Mouse (Mus musculus): ENCODE measurements around the gene 4930455H04Rik. TPM values are rescaled to one million over a fixed set of nuclear protein-coding genes. Genes with fewer than 3 reads are reported as not detected.
A peak's percentile ranks its signal among the peaks of the same experiment; 100 is the strongest.

4930455H04Rik gene
- polyA plus RNA-seq, 1 experiment from 2014 or later = not detected

- no peak overlapping the region for H3K4me2 ChIP-seq (ENCODE audit: low read length)
- H3K9me3 ChIP-seq (replicated peaks; ENCODE audit: control insufficient read depth, low read length, poor library complexity, severe bottlenecking) = no peaks in the 10 kb centered on the region
- no peak for ATAC-seq
- H3K36me3 ChIP-seq (ENCODE audit: control insufficient read depth, insufficient read depth, low read length) = no peaks in the 10 kb centered on the region
- 72% methylated on average over 4 of the region's 4 CpGs for WGBS
- peaks cover 7% of the 10 kb centered on the region for H3K4me1 ChIP-seq (ENCODE audit: control insufficient read depth, insufficient read depth, low read length)
- H3K27ac ChIP-seq (ENCODE audit: low read length) = no peak overlapping the region
- H3K9ac ChIP-seq (ENCODE audit: low read depth, low read length) = no peak overlapping the region
- no peak overlapping the region for H3K4me3 ChIP-seq (ENCODE audit: low read depth, low read length)
- H3K27me3 ChIP-seq (ENCODE audit: control insufficient read depth, insufficient read depth, low read depth, low read length) = no peaks in the 10 kb centered on the region
Measured at GRCm38 (mm10) chr3:116963213-116963612, 4.9 kb upstream of the 4930455H04Rik start.

GRCm38 (mm10) chr3:116964426-116964825 lies 3.6 kb upstream of the 4930455H04Rik start:
- Histone ChIP-seq H3K4me3 (ENCODE audit: low read depth, low read length) (no peak overlapping the region), H3K27ac (ENCODE audit: low read length) (no peak overlapping the region), H3K9me3 (replicated peaks; ENCODE audit: control insufficient read depth, low read length, poor library complexity, severe bottlenecking) (no peaks in the 10 kb centered on the region), H3K27me3 (ENCODE audit: control insufficient read depth, insufficient read depth, low read depth, low read length) (no peaks in the 10 kb centered on the region), H3K9ac (ENCODE audit: low read depth, low read length) (no peak overlapping the region), H3K4me1 (ENCODE audit: control insufficient read depth, insufficient read depth, low read length) (peaks cover 12% of the 10 kb centered on the region), H3K4me2 (ENCODE audit: low read length) (no peak overlapping the region), H3K36me3 (ENCODE audit: control insufficient read depth, insufficient read depth, low read length) (no peaks in the 10 kb centered on the region)
- WGBS = 86% methylated on average over 9 of the region's 9 CpGs
- ATAC-seq = no peak

GRCm38 (mm10) chr3:116966225-116966624 lies 1.8 kb upstream of the 4930455H04Rik start:
- no peak overlapping the region for H3K9ac ChIP-seq (ENCODE audit: low read depth, low read length)
- peaks cover 15% of the 10 kb centered on the region for H3K4me1 ChIP-seq (ENCODE audit: control insufficient read depth, insufficient read depth, low read length)
- peak; percentile 62; the same call in 1 of the 2 replicates for ATAC-seq
- no peak overlapping the region for H3K4me3 ChIP-seq (ENCODE audit: low read depth, low read length)
- H3K4me2 ChIP-seq (ENCODE audit: low read length) = no peak overlapping the region; the same call in 1 of the 2 replicates
- no peak overlapping the region for H3K27ac ChIP-seq (ENCODE audit: low read length)
- no peaks in the 10 kb centered on the region for H3K9me3 ChIP-seq (replicated peaks; ENCODE audit: control insufficient read depth, low read length, poor library complexity, severe bottlenecking)
- H3K36me3 ChIP-seq (ENCODE audit: control insufficient read depth, insufficient read depth, low read length) = no peaks in the 10 kb centered on the region
- no peaks in the 10 kb centered on the region for H3K27me3 ChIP-seq (ENCODE audit: control insufficient read depth, insufficient read depth, low read depth, low read length)
- WGBS = 16% methylated on average over 4 of the region's 4 CpGs

DNA sequence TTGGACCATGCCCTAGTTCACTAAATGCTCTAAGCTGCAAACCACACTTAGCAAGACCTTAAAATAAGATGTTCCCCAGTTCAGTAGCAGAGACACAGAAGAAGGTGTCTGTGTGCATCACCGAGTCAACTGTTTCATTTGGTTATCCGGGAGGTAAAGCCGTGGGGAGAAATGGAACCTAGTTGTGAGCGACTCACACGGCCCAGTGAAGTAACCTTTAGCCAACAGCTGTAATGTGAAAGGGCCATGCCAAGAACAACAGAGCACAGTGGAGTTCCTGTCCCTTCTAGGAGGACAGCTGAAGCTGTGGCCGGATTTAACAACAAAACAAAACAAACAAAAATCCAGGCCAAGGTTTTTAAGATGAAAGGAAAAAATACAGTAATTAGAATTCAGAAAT lies 1.3 kb upstream of the 4930455H04Rik start:
- peaks cover 15% of the 10 kb centered on the region for H3K4me1 ChIP-seq (ENCODE audit: control insufficient read depth, insufficient read depth, low read length)
- no peak overlapping the region for H3K9ac ChIP-seq (ENCODE audit: low read depth, low read length)
- no peaks in the 10 kb centered on the region for H3K36me3 ChIP-seq (ENCODE audit: control insufficient read depth, insufficient read depth, low read length)
- H3K4me3 ChIP-seq (ENCODE audit: low read depth, low read length) = no peak overlapping the region
- peak overlapping the region; percentile 50; the same call in 1 of the 2 replicates for H3K27ac ChIP-seq (ENCODE audit: low read length)
- peak overlapping the region; percentile 34 for H3K4me2 ChIP-seq (ENCODE audit: low read length)
- H3K9me3 ChIP-seq (replicated peaks; ENCODE audit: control insufficient read depth, low read length, poor library complexity, severe bottlenecking) = no peaks in the 10 kb centered on the region
- no peak for ATAC-seq
- WGBS = 57% methylated on average over 6 of the region's 6 CpGs
- H3K27me3 ChIP-seq (ENCODE audit: control insufficient read depth, insufficient read depth, low read depth, low read length) = no peaks in the 10 kb centered on the region

DNA sequence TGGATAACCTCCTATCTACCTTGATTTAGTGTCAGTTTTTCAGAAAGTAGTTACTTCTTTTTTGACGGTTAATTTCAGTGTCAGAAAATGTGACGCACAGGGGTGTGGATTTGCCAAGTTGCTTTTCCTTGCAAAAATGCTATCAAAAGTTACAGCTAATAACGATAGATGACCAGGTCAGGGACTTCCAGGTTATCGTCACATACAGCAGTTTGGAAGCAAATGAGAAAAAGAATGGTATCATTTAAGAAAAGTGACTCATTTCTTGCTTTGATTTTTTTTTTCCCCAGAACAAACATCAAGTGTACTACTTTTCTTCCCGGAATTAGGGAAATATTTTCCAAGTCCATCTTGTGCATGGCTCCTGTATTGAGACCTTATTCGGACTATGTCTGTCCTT lies 631 bp upstream of the 4930455H04Rik start:
- Histone ChIP-seq H3K36me3 (ENCODE audit: control insufficient read depth, insufficient read depth, low read length) (no peaks in the 10 kb centered on the region), H3K27ac (ENCODE audit: low read length) (no peak overlapping the region), H3K4me3 (ENCODE audit: low read depth, low read length) (peak overlapping the region; percentile 15; the same call in 1 of the 2 replicates), H3K4me2 (ENCODE audit: low read length) (peak overlapping the region; percentile 34), H3K4me1 (ENCODE audit: control insufficient read depth, insufficient read depth, low read length) (peaks cover 15% of the 10 kb centered on the region), H3K9ac (ENCODE audit: low read depth, low read length) (no peak overlapping the region), H3K27me3 (ENCODE audit: control insufficient read depth, insufficient read depth, low read depth, low read length) (no peaks in the 10 kb centered on the region), H3K9me3 (replicated peaks; ENCODE audit: control insufficient read depth, low read length, poor library complexity, severe bottlenecking) (no peaks in the 10 kb centered on the region)
- no peak for ATAC-seq
- WGBS = 84% methylated on average over 6 of the region's 6 CpGs

GRCm38 (mm10) chr3:116968540-116968997 lies 502 bp downstream of the 4930455H04Rik start, which contains the start of gene Palmd:
Gene Palmd (minus strand): TSS chr3:116968987.
- no peaks in the 10 kb centered on the region for H3K9me3 ChIP-seq (replicated peaks; ENCODE audit: control insufficient read depth, low read length, poor library complexity, severe bottlenecking)
- 2% methylated on average over 17 of the region's 17 CpGs for WGBS
- no peaks in the 10 kb centered on the region for H3K27me3 ChIP-seq (ENCODE audit: control insufficient read depth, insufficient read depth, low read depth, low read length)
- peak within 1 kb of the TSS; percentile 44 for H3K4me3 ChIP-seq (ENCODE audit: low read depth, low read length)
- H3K4me2 ChIP-seq (ENCODE audit: low read length) = peak within 1 kb of the TSS; percentile 69
- peak; percentile 95 for ATAC-seq
- peak within 1 kb of the TSS; percentile 81 for H3K27ac ChIP-seq (ENCODE audit: low read length)
- peak within 1 kb of the TSS; percentile 71 for H3K9ac ChIP-seq (ENCODE audit: low read depth, low read length)
- H3K36me3 ChIP-seq (ENCODE audit: control insufficient read depth, insufficient read depth, low read length) = no peaks in the 10 kb centered on the region
- peaks cover 15% of the 10 kb centered on the region for H3K4me1 ChIP-seq (ENCODE audit: control insufficient read depth, insufficient read depth, low read length)

DNA sequence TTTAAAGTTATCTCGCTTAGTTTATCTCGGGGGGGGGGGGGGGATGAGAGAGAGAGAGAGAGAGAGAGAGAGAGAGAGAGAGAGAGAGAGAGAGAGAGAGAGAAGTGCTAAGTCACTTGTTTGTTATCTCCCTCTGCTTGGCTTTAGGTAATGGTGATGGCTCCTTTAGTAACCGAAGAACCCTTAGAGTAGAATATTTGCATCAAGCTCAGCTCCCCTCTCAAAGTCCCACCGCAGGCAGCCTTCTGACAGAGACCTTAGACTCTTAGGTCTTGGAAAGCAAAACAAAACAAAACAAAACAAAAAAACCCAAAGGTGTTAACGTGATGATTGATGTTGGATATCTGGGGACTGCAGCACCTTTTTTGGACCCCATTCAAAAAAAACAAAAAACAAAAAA lies 936 bp downstream of the 4930455H04Rik start:
- no peaks in the 10 kb centered on the region for H3K36me3 ChIP-seq (ENCODE audit: control insufficient read depth, insufficient read depth, low read length)
- WGBS = 11% methylated on average over 4 of the region's 5 CpGs
- H3K27ac ChIP-seq (ENCODE audit: low read length) = peak overlapping the region; percentile 81
- peak; percentile 54; the same call in 1 of the 2 replicates for ATAC-seq
- peak overlapping the region; percentile 44 for H3K4me3 ChIP-seq (ENCODE audit: low read depth, low read length)
- H3K4me1 ChIP-seq (ENCODE audit: control insufficient read depth, insufficient read depth, low read length) = peaks cover 15% of the 10 kb centered on the region
- H3K9me3 ChIP-seq (replicated peaks; ENCODE audit: control insufficient read depth, low read length, poor library complexity, severe bottlenecking) = no peaks in the 10 kb centered on the region
- H3K27me3 ChIP-seq (ENCODE audit: control insufficient read depth, insufficient read depth, low read depth, low read length) = no peaks in the 10 kb centered on the region
- H3K4me2 ChIP-seq (ENCODE audit: low read length) = peak overlapping the region; percentile 69
- peak overlapping the region; percentile 71 for H3K9ac ChIP-seq (ENCODE audit: low read depth, low read length)

- WGBS = 55% methylated on average over 5 of the region's 5 CpGs
- Histone ChIP-seq H3K4me1 (ENCODE audit: control insufficient read depth, insufficient read depth, low read length) (peaks cover 15% of the 10 kb centered on the region), H3K4me3 (ENCODE audit: low read depth, low read length) (no peak overlapping the region), H3K27ac (ENCODE audit: low read length) (no peak overlapping the region; the same call in 1 of the 2 replicates), H3K9me3 (replicated peaks; ENCODE audit: control insufficient read depth, low read length, poor library complexity, severe bottlenecking) (no peaks in the 10 kb centered on the region), H3K4me2 (ENCODE audit: low read length) (no peak overlapping the region), H3K9ac (ENCODE audit: low read depth, low read length) (no peak overlapping the region), H3K27me3 (ENCODE audit: control insufficient read depth, insufficient read depth, low read depth, low read length) (no peaks in the 10 kb centered on the region), H3K36me3 (ENCODE audit: control insufficient read depth, insufficient read depth, low read length) (no peaks in the 10 kb centered on the region)
- no peak for ATAC-seq
Measured at GRCm38 (mm10) chr3:116969786-116970185, 1.7 kb downstream of the 4930455H04Rik start.

DNA sequence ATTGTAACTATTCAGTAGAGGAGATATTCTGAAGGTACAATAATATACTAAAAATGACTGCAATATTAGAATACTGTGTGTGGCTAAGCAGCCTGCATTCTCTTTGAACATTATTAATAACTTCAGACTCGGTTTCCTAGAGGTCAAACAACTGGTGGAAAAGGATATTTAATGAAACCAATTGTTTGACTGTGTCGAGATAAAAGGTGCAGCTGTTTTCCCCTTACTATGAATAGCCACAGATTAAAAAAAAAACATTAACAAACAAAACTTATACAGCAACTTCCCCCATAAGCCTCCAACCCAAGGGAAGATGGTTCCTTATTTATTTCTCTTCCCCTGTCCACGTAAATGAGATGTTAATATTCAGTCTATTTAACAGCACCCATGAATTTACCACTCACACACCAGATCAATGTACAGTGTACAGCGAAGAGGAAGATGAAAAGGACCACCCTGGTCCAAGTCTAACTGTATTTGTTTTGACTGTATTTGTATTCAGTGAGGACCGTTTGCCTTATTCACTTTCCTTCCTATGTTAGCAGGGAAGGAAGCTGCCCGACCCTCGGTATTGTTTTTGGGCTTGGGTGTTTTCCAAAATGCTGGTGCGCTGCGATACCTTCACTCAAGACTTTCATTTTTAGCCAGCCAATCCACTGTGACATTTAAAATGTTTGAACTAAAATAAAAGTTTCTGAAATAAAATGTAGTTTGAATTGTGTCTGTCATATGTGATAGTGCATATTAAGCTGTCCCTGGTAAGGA lies 13.9 kb downstream of the 4930455H04Rik start:
- no peak for ATAC-seq
- WGBS = 75% methylated on average over 9 of the region's 9 CpGs

More for the DNA sequence above, 13.9 kb downstream of the 4930455H04Rik start:
- H3K4me1 ChIP-seq (ENCODE audit: control insufficient read depth, insufficient read depth, low read length) = peaks cover 4% of the 10 kb centered on the region; the same call in 1 of the 2 replicates
- H3K9me3 ChIP-seq (replicated peaks; ENCODE audit: control insufficient read depth, low read length, poor library complexity, severe bottlenecking) = peaks cover 5% of the 10 kb centered on the region; the same call in 1 of the 2 replicates
- H3K9ac ChIP-seq (ENCODE audit: low read depth, low read length) = no peak overlapping the region
- H3K27ac ChIP-seq (ENCODE audit: low read length) = no peak overlapping the region
- H3K27me3 ChIP-seq (ENCODE audit: control insufficient read depth, insufficient read depth, low read depth, low read length) = no peaks in the 10 kb centered on the region
- H3K4me3 ChIP-seq (ENCODE audit: low read depth, low read length) = no peak overlapping the region
- no peaks in the 10 kb centered on the region for H3K36me3 ChIP-seq (ENCODE audit: control insufficient read depth, insufficient read depth, low read length)
- H3K4me2 ChIP-seq (ENCODE audit: low read length) = no peak overlapping the region
